Mouse (Mus musculus) thymus, adult 2 months (tissue): Measurements from ENCODE around the gene Tnrc6c.

Experiments used
- CTCF ChIP-seq: fragments of 200-500 bp; IDR thresholded peaks from 2 replicates; pipeline ENCODE4 v1.5.1; 2012; ENCODE audit warnings: mild to moderate bottlenecking, control low read depth, low read length, moderate library complexity, borderline replicate concordance; ENCODE audit not compliant: control insufficient read depth, poor library complexity, insufficient read depth; ENCODE audit errors: extremely low read depth
- POLR2A ChIP-seq: fragments of 200-500 bp; IDR thresholded peaks from 2 replicates; pipeline ENCODE4 v1.6.1; 2012; ENCODE audit warnings: mild to moderate bottlenecking, low read length, control low read depth, moderate library complexity; ENCODE audit not compliant: control insufficient read depth, poor library complexity, insufficient read depth; ENCODE audit errors: extremely low read depth

GRCm38 (mm10) chr11:117709308-117709707 lies 55.2 kb downstream of the Tnrc6c start:
- no peak for TF ChIP-seq CTCF
- TF ChIP-seq POLR2A: no peak
